8 mouse cellular contexts compared by ENCODE assay signal in genomic region chr11:96353939-96354338, GRCm38 (mm10). TPM values are rescaled to one million over a fixed set of nuclear protein-coding genes. Genes with fewer than 3 reads are reported as not detected.
DNase-seq lines count a peak whose midpoint lies in the region; ATAC-seq and TF ChIP-seq lines count a peak whose summit lies in the region.
"Had no signal": no experiment of that assay in that cellular context is flagged by ENCODE, and none has a peak within 500 bp of the region (broad histone marks: within the 10 kb centered on the region; RNA-seq: fewer than 3 reads in every experiment).

No protein-coding gene starts in this region.

- H3K9ac ChIP-seq in kidney, embryonic 14.5 days (ENCODE audit: low read depth, low read length): peak overlapping the region; percentile 100
- peak overlapping the region; percentile 56; the same call in 1 of the 2 replicates for H3K9ac ChIP-seq in embryonic facial prominence, embryonic 14.5 days (ENCODE audit: low read depth, low read length)
- peak overlapping the region; percentile 62 for H3K9ac ChIP-seq in hindbrain, embryonic 16.5 days (ENCODE audit: low read depth, low read length)

- peak overlapping the region; percentile 91 for H3K4me2 ChIP-seq in kidney, embryonic 14.5 days (replicated peaks; ENCODE audit: low read depth, low read length)
- peak overlapping the region; percentile 50; the same call in 1 of the 2 replicates for H3K4me2 ChIP-seq in embryonic facial prominence, embryonic 14.5 days (ENCODE audit: low read depth, low read length)
- peak overlapping the region; percentile 61 for H3K4me2 ChIP-seq in hindbrain, embryonic 16.5 days (ENCODE audit: low read length)

- TF ChIP-seq CTCF in cerebellum, adult 2 months (IDR thresholded peaks at IDR 0.05; ENCODE audit: borderline replicate concordance, insufficient read depth, low read depth, low read length): no peak

- peaks cover 7% of the 10 kb centered on the region; the same call in 1 of the 2 replicates for H3K36me3 ChIP-seq in kidney, embryonic 14.5 days (ENCODE audit: control insufficient read depth, insufficient read depth, low read length)
- no peaks in the 10 kb centered on the region for H3K36me3 ChIP-seq in embryonic facial prominence, embryonic 14.5 days (ENCODE audit: control insufficient read depth, insufficient read depth, low read length)
- no peaks in the 10 kb centered on the region for H3K36me3 ChIP-seq in hindbrain, embryonic 16.5 days (ENCODE audit: control insufficient read depth, insufficient read depth, low read length)

- H3K27ac ChIP-seq in kidney, embryonic 14.5 days (ENCODE audit: low read depth, low read length): peak overlapping the region; percentile 99
- H3K27ac ChIP-seq in embryonic facial prominence, embryonic 14.5 days (replicated peaks; ENCODE audit: low read depth, low read length): no peak overlapping the region; the same call in 1 of the 2 replicates
- peak overlapping the region; percentile 88 for H3K27ac ChIP-seq in hindbrain, embryonic 16.5 days (ENCODE audit: low read depth, low read length)
- no peak overlapping the region for H3K27ac ChIP-seq in cerebellum, adult 2 months (ENCODE audit: insufficient read depth, low read length)

- no peak for TF ChIP-seq POLR2A in cerebellum, adult 2 months (IDR thresholded peaks at IDR 0.05; ENCODE audit: borderline replicate concordance, insufficient read depth, low read length)

- H3K4me1 ChIP-seq in kidney, embryonic 14.5 days (ENCODE audit: control insufficient read depth, insufficient read depth, low read length): peaks cover 28% of the 10 kb centered on the region
- H3K4me1 ChIP-seq in embryonic facial prominence, embryonic 14.5 days (ENCODE audit: control insufficient read depth, insufficient read depth, low read length): no peaks in the 10 kb centered on the region
- H3K4me1 ChIP-seq in hindbrain, embryonic 16.5 days (ENCODE audit: control insufficient read depth, insufficient read depth, low read depth, low read length): peaks cover 19% of the 10 kb centered on the region
- no peaks in the 10 kb centered on the region for H3K4me1 ChIP-seq in cerebellum, adult 2 months (ENCODE audit: control insufficient read depth, insufficient read depth, low read length)

- H3K4me3 ChIP-seq in kidney, embryonic 14.5 days (ENCODE audit: low read length): peak overlapping the region; percentile 94
- peak overlapping the region; percentile 29; the same call in 1 of the 2 replicates for H3K4me3 ChIP-seq in embryonic facial prominence, embryonic 14.5 days (ENCODE audit: low read depth, low read length)
- H3K4me3 ChIP-seq in hindbrain, embryonic 16.5 days (ENCODE audit: low read length): peak overlapping the region; percentile 57
- H3K4me3 ChIP-seq in cerebellum, adult 2 months (replicated peaks; ENCODE audit: insufficient read depth, low read depth, low read length): no peak overlapping the region
- H3K4me3 ChIP-seq: myocyte had no signal

- ATAC-seq in kidney, embryonic 14.5 days (ENCODE audit: low FRiP score, low TSS enrichment): no peak
- no peak for ATAC-seq in embryonic facial prominence, embryonic 14.5 days (ENCODE audit: low read depth)
- ATAC-seq in hindbrain, embryonic 16.5 days: no peak

- no peaks in the 10 kb centered on the region for H3K9me3 ChIP-seq in kidney, embryonic 14.5 days (ENCODE audit: control insufficient read depth, low read length)
- no peaks in the 10 kb centered on the region for H3K9me3 ChIP-seq in embryonic facial prominence, embryonic 14.5 days (ENCODE audit: control insufficient read depth, low read length)
- no peaks in the 10 kb centered on the region for H3K9me3 ChIP-seq in hindbrain, embryonic 16.5 days (ENCODE audit: control insufficient read depth, low read length)

- no peak for DNase-seq in kidney, postnatal 25 days
- no peak for DNase-seq in embryonic facial prominence, embryonic 14.5 days (ENCODE audit: low spot score)
- peak; percentile 18 for DNase-seq in lung, postnatal 14 days
- no peak for DNase-seq in cerebellum, adult 2 months
- no peak for DNase-seq in cerebellum, adult 18-20 months

- WGBS in kidney, embryonic 14.5 days: 4% methylated on average over 8 of the region's 8 CpGs
- 5% methylated on average over 8 of the region's 8 CpGs for WGBS in embryonic facial prominence, embryonic 14.5 days
- WGBS in hindbrain, embryonic 16.5 days: 1% methylated on average over 8 of the region's 8 CpGs
- WGBS in cerebellum, adult 2 months: 5% methylated on average over 8 of the region's 8 CpGs

- H3K27me3 ChIP-seq in kidney, embryonic 14.5 days (ENCODE audit: control insufficient read depth, insufficient read depth, low read length): no peaks in the 10 kb centered on the region
- H3K27me3 ChIP-seq in embryonic facial prominence, embryonic 14.5 days (replicated peaks; ENCODE audit: control insufficient read depth, insufficient read depth, low read length): peaks cover 96% of the 10 kb centered on the region
- H3K27me3 ChIP-seq in hindbrain, embryonic 16.5 days (replicated peaks; ENCODE audit: control insufficient read depth, insufficient read depth, low read length): peaks cover 17% of the 10 kb centered on the region
- peaks cover 13% of the 10 kb centered on the region for H3K27me3 ChIP-seq in cerebellum, adult 2 months (ENCODE audit: control insufficient read depth, insufficient read depth, low read length)

RNA-seq across cellular contexts. Expression of gene Hoxb2, which starts 3.6 kb away (rescaled TPM):
- 49.9 and 67.2 TPM in 2 replicates for polyA plus RNA-seq in kidney, embryonic 14.5 days (2014; fragmentation: Nextera tagmentation; extraction: Ambion mirVana)
- polyA plus RNA-seq in embryonic facial prominence, embryonic 14.5 days (2014; fragmentation: Nextera tagmentation; extraction: Ambion mirVana): 7.5 and 8.9 TPM in 2 replicates
- 20.0 and 20.8 TPM in 2 replicates for polyA plus RNA-seq in hindbrain, embryonic 16.5 days (2015; fragmentation: Nextera tagmentation; extraction: Ambion mirVana)
- polyA plus RNA-seq in cerebellum, adult 2 months (2012; rRNA removed): 4.2 and 4.7 TPM in 2 replicates
- polyA plus RNA-seq: myocyte had no signal

RNA-seq across cellular contexts. Expression of gene Hoxb1, which starts 11.6 kb away (rescaled TPM):
- polyA plus RNA-seq in kidney, embryonic 14.5 days (2014; fragmentation: Nextera tagmentation; extraction: Ambion mirVana): 0.27 and 0.37 TPM in 2 replicates
- 0.13 TPM in 1 of 2 replicates, not detected in the other for polyA plus RNA-seq in embryonic facial prominence, embryonic 14.5 days (2014; fragmentation: Nextera tagmentation; extraction: Ambion mirVana)
- 0.21 and 0.35 TPM in 2 replicates for polyA plus RNA-seq in hindbrain, embryonic 16.5 days (2015; fragmentation: Nextera tagmentation; extraction: Ambion mirVana)
- 0.06 TPM in 1 of 2 replicates, not detected in the other for polyA plus RNA-seq in cerebellum, adult 2 months (2012; rRNA removed)
- polyA plus RNA-seq: myocyte had no signal

RNA-seq across cellular contexts. Expression of gene Hoxb3, which starts 30.8 kb away (rescaled TPM):
- 8.2 and 8.6 TPM in 2 replicates for polyA plus RNA-seq in kidney, embryonic 14.5 days (2014; fragmentation: Nextera tagmentation; extraction: Ambion mirVana)
- polyA plus RNA-seq in embryonic facial prominence, embryonic 14.5 days (2014; fragmentation: Nextera tagmentation; extraction: Ambion mirVana): 0.81 and 1.1 TPM in 2 replicates
- polyA plus RNA-seq in hindbrain, embryonic 16.5 days (2015; fragmentation: Nextera tagmentation; extraction: Ambion mirVana): 4.8 and 5.6 TPM in 2 replicates
- polyA plus RNA-seq in cerebellum, adult 2 months (2012; rRNA removed): 5.4 and 5.5 TPM in 2 replicates
- polyA plus RNA-seq: myocyte had no signal

RNA-seq across cellular contexts. Expression of gene Hoxb4, which starts 35.9 kb away (rescaled TPM):
- 4.2 and 8.6 TPM in 2 replicates for polyA plus RNA-seq in kidney, embryonic 14.5 days (2014; fragmentation: Nextera tagmentation; extraction: Ambion mirVana)
- 0.62 and 0.70 TPM in 2 replicates for polyA plus RNA-seq in embryonic facial prominence, embryonic 14.5 days (2014; fragmentation: Nextera tagmentation; extraction: Ambion mirVana)
- polyA plus RNA-seq in hindbrain, embryonic 16.5 days (2015; fragmentation: Nextera tagmentation; extraction: Ambion mirVana): 2.5 and 3.3 TPM in 2 replicates
- polyA plus RNA-seq in cerebellum, adult 2 months (2012; rRNA removed): 1.5 TPM in 2 replicates
- polyA plus RNA-seq: myocyte had no signal

RNA-seq across cellular contexts. Expression of gene Hoxb5, which starts 50.8 kb away (rescaled TPM):
- 22.1 and 24.3 TPM in 2 replicates for polyA plus RNA-seq in kidney, embryonic 14.5 days (2014; fragmentation: Nextera tagmentation; extraction: Ambion mirVana)
- polyA plus RNA-seq in embryonic facial prominence, embryonic 14.5 days (2014; fragmentation: Nextera tagmentation; extraction: Ambion mirVana): 1.8 and 2.4 TPM in 2 replicates
- polyA plus RNA-seq in hindbrain, embryonic 16.5 days (2015; fragmentation: Nextera tagmentation; extraction: Ambion mirVana): 120 and 133 TPM in 2 replicates
- polyA plus RNA-seq in cerebellum, adult 2 months (2012; rRNA removed): 6.8 and 9.3 TPM in 2 replicates
- polyA plus RNA-seq: myocyte had no signal

Comparison
In these comparisons a context has a peak if more than half of its experiments do, and no peak if none do; other contexts are left out.
1. H3K27ac ChIP-seq: peak in kidney, embryonic 14.5 days (single experiment) and hindbrain, embryonic 16.5 days (single experiment); none in embryonic facial prominence, embryonic 14.5 days (single experiment) and cerebellum, adult 2 months (single experiment).
2. Peak in every context shown above with its lines, with median percentiles within 50 percentile points of each other: H3K4me2 ChIP-seq and H3K9ac ChIP-seq.